Mouse (Mus musculus): Measurements from ENCODE around the gene Olfr472.
"Not testable (repeated sequence)": the region's sequence is repeated elsewhere in the genome, so short reads cannot be mapped to it uniquely, and the experiment has no call there.

Gene Olfr472

GRCm38 (mm10) chr7:107897602-107898001 is at the start of gene Olfr472:
TSS of gene Olfr472 (plus strand) at chr7:107897902.
- DNase-seq, result no peak

- DNase-seq, result no peak
Observed at GRCm38 (mm10) chr7:107930146-107930545, 32.4 kb downstream of the Olfr472 start, which contains the start of gene Olfr473. TSS of gene Olfr473 (plus strand) at chr7:107930446.

GRCm38 (mm10) chr7:107952539-107952938 is 54.8 kb downstream of the Olfr472 start:
- DNase-seq, result not testable (repeated sequence)

GRCm38 (mm10) chr7:107954343-107954742 is 56.6 kb downstream of the Olfr472 start, which contains the start of gene Olfr474:
TSS of gene Olfr474 (plus strand) at chr7:107954643.
- DNase-seq, result no peak

All from kidney, postnatal 10 days (tissue).